Comparison of ENCODE assay signal across 38 mouse cellular contexts in the genomic region with DNA sequence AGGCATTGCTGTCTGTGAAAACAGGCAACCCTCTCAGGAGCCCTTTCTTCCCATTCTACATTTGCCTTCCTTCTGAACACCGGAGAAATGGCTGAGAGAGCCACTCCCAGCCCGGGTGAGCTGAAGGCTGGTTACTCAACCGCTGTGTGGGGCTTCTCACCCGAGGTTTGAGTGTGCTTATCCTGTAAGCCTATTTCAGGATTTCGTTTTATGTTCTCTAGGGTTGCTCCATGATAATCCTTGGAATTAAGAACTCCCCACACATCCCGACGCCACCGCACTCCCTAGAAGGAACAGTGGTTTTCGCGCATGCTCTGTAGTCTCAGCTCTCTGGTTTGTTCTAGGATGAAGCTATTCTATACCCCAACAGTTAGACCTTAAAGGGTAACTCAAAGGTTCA. TPM values are rescaled to one million over a fixed set of nuclear protein-coding genes. Genes with fewer than 3 reads are reported as not detected.
DNase-seq lines count a peak whose midpoint lies in the region; ATAC-seq lines count a peak whose summit lies in the region.
"Had no signal": no experiment of that assay in that cellular context is flagged by ENCODE, and none has a peak within 500 bp of the region (broad histone marks: within the 10 kb centered on the region; RNA-seq: fewer than 3 reads in every experiment).

No protein-coding gene starts in this region.

- peak overlapping the region; percentile 39 for H3K4me2 ChIP-seq in embryonic facial prominence, embryonic 13.5 days
- H3K4me2 ChIP-seq in embryonic facial prominence, embryonic 15.5 days (replicated peaks): peak overlapping the region; percentile 15; the same call in 1 of the 2 replicates
- H3K4me2 ChIP-seq: heart, embryonic 11.5 days; hindbrain, embryonic 13.5 days; liver, embryonic 15.5 days; lung, embryonic 14.5 days; midbrain, embryonic 15.5 days; neural tube, embryonic 15.5 days had no signal

- DNase-seq in embryonic facial prominence, embryonic 10.5 days (ENCODE audit: low spot score): no peak
- DNase-seq in retina, postnatal 1 day: peak; percentile 60
- DNase-seq in retina, embryonic 14.5 days (ENCODE audit: low spot score): no peak
- no peak for DNase-seq in adrenal gland, postnatal 4 days (ENCODE audit: low spot score in 2 of 2)
- DNase-seq in cerebellum, postnatal 4 days (ENCODE audit: low spot score in 2 of 2): no peak
- DNase-seq: adrenal gland, postnatal 25 days; cerebellum, adult 2 months; cerebellum, postnatal 14 days; forebrain, postnatal 0 days; gastrocnemius, postnatal 14 days; heart, adult 11 months; heart, postnatal 36 days; kidney, postnatal 4 days; liver; lung, embryonic 14.5 days; lung, postnatal 14 days; thymus, postnatal 14 days had no signal

- no peaks in the 10 kb centered on the region for H3K36me3 ChIP-seq in embryonic facial prominence, embryonic 13.5 days
- H3K36me3 ChIP-seq in embryonic facial prominence, embryonic 10.5 days (replicated peaks): no peaks in the 10 kb centered on the region
- H3K36me3 ChIP-seq in embryonic facial prominence, embryonic 15.5 days: no peaks in the 10 kb centered on the region
- H3K36me3 ChIP-seq: G1E; hindbrain, embryonic 13.5 days; liver, embryonic 15.5 days; midbrain, embryonic 10.5 days; midbrain, embryonic 15.5 days; neural tube, embryonic 15.5 days had no signal

- H3K9me3 ChIP-seq in embryonic facial prominence, embryonic 13.5 days: no peaks in the 10 kb centered on the region
- no peaks in the 10 kb centered on the region for H3K9me3 ChIP-seq in embryonic facial prominence, embryonic 10.5 days
- H3K9me3 ChIP-seq in embryonic facial prominence, embryonic 15.5 days (replicated peaks): no peaks in the 10 kb centered on the region
- H3K9me3 ChIP-seq: G1E; hindbrain, embryonic 13.5 days; liver, embryonic 15.5 days; midbrain, embryonic 10.5 days; midbrain, embryonic 15.5 days; neural tube, embryonic 15.5 days had no signal

- no peaks in the 10 kb centered on the region for H3K27me3 ChIP-seq in embryonic facial prominence, embryonic 13.5 days
- H3K27me3 ChIP-seq in embryonic facial prominence, embryonic 10.5 days (replicated peaks; ENCODE audit: low read depth, poor library complexity, severe bottlenecking): no peaks in the 10 kb centered on the region
- H3K27me3 ChIP-seq in embryonic facial prominence, embryonic 15.5 days: no peaks in the 10 kb centered on the region
- H3K27me3 ChIP-seq: CH12.LX; hindbrain, embryonic 13.5 days; liver, embryonic 15.5 days; midbrain, embryonic 15.5 days; neural tube, embryonic 15.5 days had no signal

- H3K4me1 ChIP-seq in embryonic facial prominence, embryonic 13.5 days: peaks cover 9% of the 10 kb centered on the region
- H3K4me1 ChIP-seq in embryonic facial prominence, embryonic 10.5 days: peaks cover 13% of the 10 kb centered on the region
- no peaks in the 10 kb centered on the region; the same call in 1 of the 2 replicates for H3K4me1 ChIP-seq in embryonic facial prominence, embryonic 15.5 days
- H3K4me1 ChIP-seq: hindbrain, embryonic 13.5 days; liver, embryonic 15.5 days; midbrain, embryonic 15.5 days; neural tube, embryonic 15.5 days had no signal

- 60% methylated on average over 10 of the region's 10 CpGs for WGBS in embryonic facial prominence, embryonic 13.5 days
- WGBS in embryonic facial prominence, embryonic 10.5 days: 73% methylated on average over 10 of the region's 10 CpGs
- WGBS in embryonic facial prominence, embryonic 15.5 days: 64% methylated on average over 10 of the region's 10 CpGs

- H3K27ac ChIP-seq in embryonic facial prominence, embryonic 13.5 days: peak overlapping the region; percentile 4; the same call in 1 of the 2 replicates
- no peak overlapping the region for H3K27ac ChIP-seq in embryonic facial prominence, embryonic 10.5 days (replicated peaks)
- no peak overlapping the region for H3K27ac ChIP-seq in embryonic facial prominence, embryonic 15.5 days (replicated peaks)
- H3K27ac ChIP-seq: hindbrain, embryonic 13.5 days; kidney, postnatal 0 days; liver, embryonic 15.5 days; midbrain, embryonic 10.5 days; midbrain, embryonic 15.5 days; neural tube, embryonic 15.5 days had no signal

- no peak overlapping the region for H3K4me3 ChIP-seq in embryonic facial prominence, embryonic 13.5 days
- H3K4me3 ChIP-seq in embryonic facial prominence, embryonic 10.5 days: no peak overlapping the region
- no peak overlapping the region for H3K4me3 ChIP-seq in embryonic facial prominence, embryonic 15.5 days (replicated peaks)
- H3K4me3 ChIP-seq: erythroblast, embryonic 14.5 days; hindbrain, embryonic 13.5 days; liver, embryonic 15.5 days; midbrain, embryonic 10.5 days; midbrain, embryonic 15.5 days; neural tube, embryonic 15.5 days had no signal

- ATAC-seq in embryonic facial prominence, embryonic 13.5 days (ENCODE audit: insufficient number of reproducible peaks, insufficient read depth, low FRiP score, low TSS enrichment, low read depth): no peak
- no peak for ATAC-seq in embryonic facial prominence, embryonic 15.5 days (ENCODE audit: insufficient number of reproducible peaks, low FRiP score, low TSS enrichment, low read depth)
- ATAC-seq: forebrain, postnatal 0 days; intestine, postnatal 0 days had no signal

- no peak overlapping the region for H3K9ac ChIP-seq in embryonic facial prominence, embryonic 13.5 days
- H3K9ac ChIP-seq in embryonic facial prominence, embryonic 15.5 days: no peak overlapping the region
- H3K9ac ChIP-seq: forebrain, postnatal 0 days; hindbrain, embryonic 13.5 days; liver, embryonic 15.5 days; lung, embryonic 14.5 days; midbrain, embryonic 15.5 days; neural tube, embryonic 15.5 days had no signal

RNA-seq across cellular contexts. Expression of a gene that starts 12.8 kb away (rescaled TPM):
- 0.25 and 0.44 TPM in 2 replicates for polyA plus RNA-seq in embryonic facial prominence, embryonic 13.5 days (2015; fragmentation: Nextera tagmentation; extraction: Ambion mirVana)
- 0.11 and 0.34 TPM in 2 replicates for polyA plus RNA-seq in embryonic facial prominence, embryonic 10.5 days (2016; fragmentation: Nextera tagmentation; extraction: Ambion mirVana)
- polyA plus RNA-seq in embryonic facial prominence, embryonic 15.5 days (2015; fragmentation: Nextera tagmentation; extraction: Ambion mirVana): 0.63 and 3.4 TPM in 2 replicates
- total RNA-seq in adrenal gland, postnatal 4 days (2021): 1 to 10 TPM in 1 of 2 experiments, under 1 TPM in 1; 0.17 to 5.9 TPM
- total RNA-seq: layer of hippocampus, postnatal 25 days had no signal
- polyA plus RNA-seq: embryonic facial prominence, embryonic 11.5 days; erythroblast, embryonic 14.5 days; forebrain, embryonic 11.5 days; G1E; heart, embryonic 11.5 days; hindbrain, embryonic 13.5 days; kidney, postnatal 0 days had no signal

RNA-seq across cellular contexts. Expression of a gene that starts 38.5 kb away (rescaled TPM):
- 0.21 and 0.48 TPM in 2 replicates for polyA plus RNA-seq in embryonic facial prominence, embryonic 13.5 days (2015; fragmentation: Nextera tagmentation; extraction: Ambion mirVana)
- 0.11 and 0.18 TPM in 2 replicates for polyA plus RNA-seq in embryonic facial prominence, embryonic 10.5 days (2016; fragmentation: Nextera tagmentation; extraction: Ambion mirVana)
- polyA plus RNA-seq in embryonic facial prominence, embryonic 15.5 days (2015; fragmentation: Nextera tagmentation; extraction: Ambion mirVana): 0.11 and 0.29 TPM in 2 replicates
- total RNA-seq in adrenal gland, postnatal 4 days (2021): 1 to 10 TPM in 1 of 2 experiments, under 1 TPM in 1; 0.36 to 4.0 TPM
- total RNA-seq: adrenal gland, adult 18-20 months; adrenal gland, postnatal 25 days; G1E; gastrocnemius, postnatal 14 days; heart, postnatal 36 days had no signal
- polyA plus RNA-seq: cerebellum, adult 2 months; G1E; intestine, postnatal 0 days had no signal

RNA-seq across cellular contexts. Expression of a gene that starts 39.1 kb away (rescaled TPM):
- polyA plus RNA-seq in embryonic facial prominence, embryonic 13.5 days (2015; fragmentation: Nextera tagmentation; extraction: Ambion mirVana): 0.56 and 0.62 TPM in 2 replicates
- polyA plus RNA-seq in embryonic facial prominence, embryonic 10.5 days (2016; fragmentation: Nextera tagmentation; extraction: Ambion mirVana): 0.34 and 0.44 TPM in 2 replicates
- 0.41 TPM in 2 replicates for polyA plus RNA-seq in embryonic facial prominence, embryonic 15.5 days (2015; fragmentation: Nextera tagmentation; extraction: Ambion mirVana)
- not detected for total RNA-seq in adrenal gland, postnatal 4 days (2021)
- total RNA-seq: adrenal gland, adult 18-20 months; adrenal gland, postnatal 25 days; forebrain, postnatal 0 days; gastrocnemius, postnatal 14 days; heart, postnatal 36 days; layer of hippocampus, postnatal 25 days; left cerebral cortex, adult 8-10 months; left cerebral cortex, postnatal 36 days had no signal
- polyA plus RNA-seq: erythroblast, embryonic 14.5 days; G1E; small intestine, adult 2 months; urinary bladder, adult 2 months had no signal

RNA-seq across cellular contexts. Expression of a gene that starts 48.1 kb away (rescaled TPM):
- 206 and 215 TPM in 2 replicates for polyA plus RNA-seq in embryonic facial prominence, embryonic 13.5 days (2015; fragmentation: Nextera tagmentation; extraction: Ambion mirVana)
- polyA plus RNA-seq in embryonic facial prominence, embryonic 10.5 days (2016; fragmentation: Nextera tagmentation; extraction: Ambion mirVana): 152 and 155 TPM in 2 replicates
- 202 and 203 TPM in 2 replicates for polyA plus RNA-seq in embryonic facial prominence, embryonic 15.5 days (2015; fragmentation: Nextera tagmentation; extraction: Ambion mirVana)
- 10 to 100 TPM; 90.0 to 93.3 TPM for total RNA-seq in adrenal gland, postnatal 4 days (2021)
